Mouse (Mus musculus) neural tube, embryonic 12.5 days (tissue): Measurements from ENCODE around the gene Vsig10. TPM values are rescaled to one million over a fixed set of nuclear protein-coding genes. Genes with fewer than 3 reads are reported as not detected.
A peak's percentile ranks its signal among the peaks of the same experiment; 100 is the strongest.

Experiments used
- ATAC-seq: fragments of 200-750 bp; cut with Nextera tagmentation; 2 replicates; pipeline ENCODE4 v1.8.0; 2017; ENCODE audit warnings: low read depth, mild to moderate bottlenecking, moderate TSS enrichment, moderate library complexity; ENCODE audit not compliant: low FRiP score
- H3K27ac ChIP-seq: fragments of 300-500 bp; sonication (generic); 2 replicates; pipeline ENCODE4 v1.5.1; 2016
- H3K27me3 ChIP-seq: fragments of 300-500 bp; sonication (generic); replicated peaks from 2 replicates; pipeline ENCODE4 v1.6.1; 2016; ENCODE audit warnings: mild to moderate bottlenecking
- H3K36me3 ChIP-seq: fragments of 300-500 bp; sonication (generic); 2 replicates; pipeline ENCODE4 v1.6.1; 2016; ENCODE audit warnings: mild to moderate bottlenecking
- H3K4me1 ChIP-seq: fragments of 300-500 bp; sonication (generic); 2 replicates; pipeline ENCODE4 v1.6.1; 2016
- H3K4me2 ChIP-seq: fragments of 300-500 bp; sonication (generic); replicated peaks from 2 replicates; pipeline ENCODE4 v1.6.1; 2016; ENCODE audit warnings: mild to moderate bottlenecking
- H3K4me3 ChIP-seq: fragments of 300-500 bp; sonication (generic); 2 replicates; pipeline ENCODE4 v1.5.1; 2016
- H3K9ac ChIP-seq: fragments of 300-500 bp; sonication (generic); 2 replicates; pipeline ENCODE4 v1.6.1; 2016; ENCODE audit warnings: mild to moderate bottlenecking
- H3K9me3 ChIP-seq: fragments of 300-500 bp; sonication (generic); 2 replicates; pipeline ENCODE4 v1.6.1; 2016; ENCODE audit warnings: mild to moderate bottlenecking
- WGBS: fragments of 180-500 bp; shearing (Covaris S2); methylation state at CpG from one replicate; pipeline ENCODE4 v1.1.7; 2016; 5-methylcytosine and 5-hydroxymethylcytosine counted together
- polyA plus RNA-seq: library from polyadenylated mRNA; unstranded; fragments of >200 nt; fragmentation: Nextera tagmentation; extraction: Ambion mirVana; gene quantifications from 2 replicates; pipeline ENCODE4 v1.2.1, GENCODE M21; 2016

Gene Vsig10
- 2.4 and 2.8 TPM in 2 replicates for polyA plus RNA-seq

GRCm38 (mm10) chr5:117318741-117319629 lies at the start of gene Vsig10:
TSS of gene Vsig10 (plus strand) at chr5:117319083.
- Histone ChIP-seq H3K4me2 (peak within 1 kb of the TSS; percentile 99), H3K4me3 (peak within 1 kb of the TSS; percentile 68), H3K9ac (peak within 1 kb of the TSS; percentile 66), H3K9me3 (no peaks in the 10 kb centered on the region), H3K4me1 (peaks cover 14% of the 10 kb centered on the region; the same call in 1 of the 2 replicates), H3K36me3 (no peaks in the 10 kb centered on the region), H3K27ac (no peak within 1 kb of the TSS), H3K27me3 (peaks cover 33% of the 10 kb centered on the region)
- under 1% methylated on average over 74 of the region's 81 CpGs for WGBS
- peak; percentile 81 for ATAC-seq

GRCm38 (mm10) chr5:117269395-117269794 lies 49.5 kb upstream of the Vsig10 start:
- Histone ChIP-seq H3K4me3 (no peak overlapping the region), H3K9ac (no peak overlapping the region), H3K9me3 (no peaks in the 10 kb centered on the region), H3K4me2 (no peak overlapping the region), H3K36me3 (peaks cover 24% of the 10 kb centered on the region), H3K27ac (no peak overlapping the region), H3K4me1 (no peaks in the 10 kb centered on the region), H3K27me3 (no peaks in the 10 kb centered on the region)
- ATAC-seq, result no peak
- 95% methylated on average over 12 of the region's 12 CpGs for WGBS

DNA sequence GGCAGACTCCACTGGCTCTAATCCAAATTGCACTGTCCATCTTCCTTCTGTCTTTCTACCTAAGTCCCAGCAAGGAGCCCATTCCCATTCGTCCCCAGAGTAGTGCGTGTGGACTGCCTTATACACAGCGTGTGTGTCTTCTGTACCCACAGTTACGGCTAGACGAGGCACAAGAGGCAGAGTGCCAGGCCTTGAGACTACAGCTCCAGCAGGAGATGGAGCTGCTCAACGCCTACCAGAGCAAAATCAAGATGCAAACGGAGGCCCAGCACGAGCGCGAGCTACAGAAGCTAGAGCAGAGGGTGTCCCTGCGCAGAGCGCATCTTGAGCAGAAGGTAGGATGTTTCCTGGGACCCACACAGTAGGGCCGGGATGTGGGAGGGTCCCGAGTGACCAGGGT lies 46.9 kb upstream of the Vsig10 start:
- 90% methylated on average over 14 of the region's 14 CpGs for WGBS
- Histone ChIP-seq H3K9ac (no peak overlapping the region), H3K27me3 (no peaks in the 10 kb centered on the region), H3K9me3 (no peaks in the 10 kb centered on the region), H3K4me1 (no peaks in the 10 kb centered on the region), H3K4me3 (no peak overlapping the region), H3K36me3 (peaks cover 10% of the 10 kb centered on the region; the same call in 1 of the 2 replicates), H3K4me2 (no peak overlapping the region), H3K27ac (no peak overlapping the region)
- no peak for ATAC-seq

DNA sequence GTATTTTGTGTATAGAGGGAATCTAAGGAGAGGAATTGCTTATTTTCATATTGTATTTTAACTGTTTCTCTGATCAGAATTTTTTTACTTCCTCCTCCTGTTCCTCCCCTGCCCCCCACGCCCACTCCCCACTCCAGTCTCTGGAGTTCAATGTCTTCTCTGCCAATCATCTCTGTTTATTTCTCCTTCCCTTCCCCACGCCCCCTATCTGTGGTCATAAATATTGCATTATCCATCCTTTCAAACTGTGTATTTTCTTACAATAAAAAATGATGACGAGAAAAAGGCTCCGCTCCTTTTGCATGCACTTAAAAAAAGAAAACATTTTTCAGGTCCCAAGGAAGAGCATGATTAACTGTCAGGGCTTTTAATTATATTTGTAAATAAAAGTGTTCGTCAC lies 44.1 kb upstream of the Vsig10 start:
- H3K4me2 ChIP-seq, result no peak overlapping the region
- 61% methylated on average over 5 of the region's 5 CpGs for WGBS
- no peaks in the 10 kb centered on the region for H3K4me1 ChIP-seq
- no peak for ATAC-seq
- no peak overlapping the region for H3K27ac ChIP-seq
- H3K9ac ChIP-seq, result no peak overlapping the region
- no peak overlapping the region for H3K4me3 ChIP-seq
- peaks cover 6% of the 10 kb centered on the region; the same call in 1 of the 2 replicates for H3K36me3 ChIP-seq
- H3K9me3 ChIP-seq, result no peaks in the 10 kb centered on the region
- H3K27me3 ChIP-seq, result no peaks in the 10 kb centered on the region

DNA sequence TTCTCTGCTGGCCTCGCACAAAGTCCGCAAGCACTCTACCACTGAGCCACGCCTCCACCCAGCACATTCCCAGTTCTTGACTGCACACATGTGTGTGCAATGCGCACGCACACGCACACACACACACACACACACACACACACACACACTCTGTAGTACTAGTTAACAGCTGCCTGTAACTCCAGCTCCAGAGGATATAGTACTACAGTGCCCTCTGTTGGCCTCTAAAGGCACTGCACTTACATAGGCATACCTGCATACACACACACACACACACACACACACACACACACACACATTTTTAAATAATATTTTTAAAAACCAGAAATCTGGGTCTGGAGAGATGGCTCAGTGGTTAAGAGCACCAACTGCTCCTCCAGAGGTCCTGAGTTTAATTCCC lies 41.1 kb upstream of the Vsig10 start:
- H3K27ac ChIP-seq, result no peak overlapping the region
- WGBS, result 97% methylated on average over 6 of the region's 6 CpGs
- ATAC-seq, result no peak

GRCm38 (mm10) chr5:117278809-117279668 lies 39.8 kb upstream of the Vsig10 start:
- no peak for ATAC-seq
- 94% methylated on average over 15 of the region's 15 CpGs for WGBS

More for the DNA sequence above, 41.1 kb upstream of the Vsig10 start:
- Histone ChIP-seq H3K36me3 (peaks cover 22% of the 10 kb centered on the region), H3K4me2 (no peak overlapping the region), H3K4me1 (no peaks in the 10 kb centered on the region), H3K9ac (no peak overlapping the region), H3K4me3 (no peak overlapping the region), H3K27me3 (no peaks in the 10 kb centered on the region), H3K9me3 (no peaks in the 10 kb centered on the region)

DNA sequence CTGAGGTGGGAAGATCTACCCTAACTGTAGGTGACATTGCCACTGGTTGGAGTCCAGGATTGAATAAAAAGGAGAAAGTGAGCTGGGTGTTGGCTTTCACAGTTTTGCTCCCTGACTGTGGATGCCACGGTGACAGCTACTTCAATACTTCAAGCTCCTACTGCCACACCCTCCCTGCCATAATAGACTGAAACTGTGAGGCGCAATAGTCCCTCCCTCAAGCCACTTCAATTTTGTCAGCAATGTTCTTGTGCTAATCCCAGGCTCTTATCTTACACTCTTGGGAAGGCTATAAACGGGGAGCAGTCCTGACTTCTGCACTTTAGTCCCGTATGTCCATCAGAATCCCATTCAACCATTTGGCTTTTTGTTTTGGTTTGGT lies 39.2 kb upstream of the Vsig10 start:
- H3K4me2 ChIP-seq, result no peak overlapping the region
- H3K9ac ChIP-seq, result no peak overlapping the region
- H3K4me1 ChIP-seq, result peaks cover 8% of the 10 kb centered on the region; the same call in 1 of the 2 replicates
- no peak overlapping the region for H3K27ac ChIP-seq
- no peaks in the 10 kb centered on the region for H3K27me3 ChIP-seq
- peaks cover 36% of the 10 kb centered on the region for H3K36me3 ChIP-seq
- ATAC-seq, result no peak
- no peak overlapping the region for H3K4me3 ChIP-seq
- H3K9me3 ChIP-seq, result no peaks in the 10 kb centered on the region
- 89% methylated on average over 4 of the region's 4 CpGs for WGBS

More at GRCm38 (mm10) chr5:117278809-117279668, 39.8 kb upstream of the Vsig10 start:
- Histone ChIP-seq H3K27ac (no peak overlapping the region), H3K4me1 (0 out of 2 replicates have a peak, but pooled peaks cover 2% of the 10 kb centered on the region), H3K27me3 (no peaks in the 10 kb centered on the region), H3K4me2 (no peak overlapping the region), H3K9ac (no peak overlapping the region), H3K36me3 (peaks cover 29% of the 10 kb centered on the region), H3K4me3 (no peak overlapping the region), H3K9me3 (no peaks in the 10 kb centered on the region)

DNA sequence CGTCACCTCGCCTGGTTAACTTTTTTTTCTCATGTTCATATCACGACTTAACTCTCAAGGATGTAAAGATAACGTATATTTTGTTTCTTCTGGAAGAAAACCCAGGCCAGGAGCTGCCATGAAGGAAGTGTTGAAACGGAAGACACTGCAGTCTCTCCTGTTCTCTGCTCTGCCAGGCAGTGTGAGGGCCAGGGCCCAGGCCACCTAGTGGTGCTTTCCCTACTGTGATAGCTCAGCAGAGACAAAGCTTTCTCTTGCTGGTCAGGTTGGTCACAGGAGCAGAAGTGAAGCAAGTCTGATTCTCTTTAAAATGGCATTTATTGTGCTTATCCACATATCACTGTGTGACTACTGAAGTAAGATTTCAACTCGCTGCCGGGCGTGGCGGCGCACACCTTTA lies 37.3 kb upstream of the Vsig10 start:
- WGBS, result 94% methylated on average over 10 of the region's 10 CpGs
- H3K36me3 ChIP-seq, result peaks cover 44% of the 10 kb centered on the region
- no peak overlapping the region for H3K4me3 ChIP-seq
- H3K4me2 ChIP-seq, result no peak overlapping the region
- H3K4me1 ChIP-seq, result peaks cover 25% of the 10 kb centered on the region
- H3K9me3 ChIP-seq, result no peaks in the 10 kb centered on the region
- H3K27me3 ChIP-seq, result no peaks in the 10 kb centered on the region
- no peak overlapping the region for H3K9ac ChIP-seq
- no peak for ATAC-seq
- no peak overlapping the region for H3K27ac ChIP-seq

DNA sequence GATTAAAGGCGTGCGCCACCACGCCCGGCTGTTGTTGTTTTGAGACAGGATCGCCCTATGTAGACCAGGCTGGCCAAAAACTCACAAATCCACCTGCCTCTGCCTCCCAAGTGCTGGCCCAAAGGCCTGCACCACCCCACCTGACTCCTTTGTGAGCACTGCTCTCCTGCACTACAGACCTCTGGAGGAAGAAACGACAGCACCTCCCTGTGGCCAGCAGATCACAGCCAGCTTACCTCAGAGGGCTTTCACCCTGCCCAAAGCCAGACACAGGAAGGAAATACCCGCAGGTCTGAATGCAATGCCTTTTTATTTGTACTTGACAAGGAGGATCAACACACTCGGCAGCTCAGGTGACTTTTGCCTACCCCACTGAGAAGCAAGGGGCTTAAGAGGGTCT lies 36.5 kb upstream of the Vsig10 start:
- Histone ChIP-seq H3K27ac (no peak overlapping the region), H3K4me3 (no peak overlapping the region), H3K9ac (no peak overlapping the region), H3K4me1 (peaks cover 26% of the 10 kb centered on the region), H3K4me2 (no peak overlapping the region), H3K9me3 (no peaks in the 10 kb centered on the region), H3K36me3 (peaks cover 44% of the 10 kb centered on the region), H3K27me3 (no peaks in the 10 kb centered on the region)
- WGBS, result 89% methylated on average over 8 of the region's 8 CpGs
- ATAC-seq, result no peak

DNA sequence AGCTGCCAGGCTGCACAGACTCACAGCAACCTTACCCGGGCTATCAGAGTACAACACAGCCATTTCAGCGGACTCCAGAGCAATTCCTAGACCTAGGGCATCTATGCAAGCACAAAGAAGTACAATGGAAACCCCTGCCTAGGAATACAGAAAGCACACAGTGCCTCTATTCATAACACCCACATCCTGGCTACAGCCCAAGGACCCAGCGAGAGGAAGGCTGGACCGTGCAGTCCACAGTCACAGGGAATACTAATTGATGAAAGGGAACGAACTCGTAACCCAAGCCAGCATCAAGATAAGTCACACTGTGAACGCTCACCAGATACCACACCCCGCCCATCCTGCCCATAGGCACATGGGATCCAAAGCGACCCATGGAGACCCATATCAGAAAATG lies 34.9 kb upstream of the Vsig10 start:
- Histone ChIP-seq H3K36me3 (peaks cover 44% of the 10 kb centered on the region), H3K27ac (no peak overlapping the region), H3K27me3 (no peaks in the 10 kb centered on the region), H3K9me3 (no peaks in the 10 kb centered on the region), H3K4me2 (peak overlapping the region; percentile 83; the same call in 1 of the 2 replicates), H3K9ac (no peak overlapping the region), H3K4me1 (peaks cover 31% of the 10 kb centered on the region), H3K4me3 (no peak overlapping the region)
- 58% methylated on average over 9 of the region's 9 CpGs for WGBS
- peak; percentile 12; the same call in 1 of the 2 replicates for ATAC-seq

DNA sequence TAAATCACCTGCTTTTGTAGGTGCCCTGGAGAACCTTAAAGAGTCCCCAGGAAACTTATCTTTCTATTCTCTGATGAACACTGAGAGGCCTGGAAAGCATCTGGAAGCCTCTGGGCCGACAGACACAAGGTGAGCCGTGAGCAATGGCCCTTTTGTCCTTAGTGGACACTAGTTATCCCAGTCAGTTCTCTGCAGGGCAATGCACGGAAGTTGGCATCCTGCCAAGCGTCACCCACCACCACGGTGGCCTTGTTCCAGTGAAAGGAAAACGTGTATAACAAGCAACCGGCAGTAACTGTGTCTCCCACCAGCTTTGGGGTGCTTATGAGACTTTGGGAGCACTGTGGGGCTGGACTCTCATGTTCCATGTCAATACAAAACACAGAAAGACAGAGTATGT lies 34.2 kb upstream of the Vsig10 start:
- ATAC-seq, result no peak
- peak overlapping the region; percentile 83 for H3K4me2 ChIP-seq

DNA sequence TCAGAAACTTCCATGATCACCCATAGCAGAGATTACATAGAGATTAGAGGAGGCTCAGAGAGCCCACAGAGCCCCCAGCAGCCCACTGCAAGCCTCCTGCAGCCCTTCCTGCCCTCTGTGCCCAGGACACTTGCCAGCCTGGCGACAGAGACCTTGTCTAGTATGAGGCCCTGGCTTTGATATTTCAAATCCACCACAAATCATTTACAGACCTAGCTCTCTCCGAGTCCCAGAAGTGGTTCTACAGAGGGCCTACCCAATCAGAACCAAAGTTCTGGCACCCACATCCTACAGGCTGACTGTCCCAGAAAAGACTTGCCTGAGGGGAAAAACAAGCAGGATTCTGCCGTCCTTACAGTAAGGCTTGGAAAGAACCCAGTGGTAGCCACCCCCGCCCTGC lies 33.6 kb upstream of the Vsig10 start:
- Histone ChIP-seq H3K4me3 (peak overlapping the region; percentile 1; the same call in 1 of the 2 replicates), H3K27ac (no peak overlapping the region), H3K4me1 (peaks cover 31% of the 10 kb centered on the region), H3K27me3 (no peaks in the 10 kb centered on the region), H3K9ac (no peak overlapping the region), H3K36me3 (peaks cover 44% of the 10 kb centered on the region), H3K9me3 (no peaks in the 10 kb centered on the region), H3K4me2 (peak overlapping the region; percentile 83)
- 82% methylated on average over 4 of the region's 4 CpGs for WGBS
- no peak for ATAC-seq

More for the DNA sequence above, 34.2 kb upstream of the Vsig10 start:
- no peak overlapping the region for H3K27ac ChIP-seq
- H3K9ac ChIP-seq, result no peak overlapping the region
- peaks cover 44% of the 10 kb centered on the region for H3K36me3 ChIP-seq
- WGBS, result 72% methylated on average over 7 of the region's 7 CpGs
- H3K4me1 ChIP-seq, result peaks cover 31% of the 10 kb centered on the region
- H3K27me3 ChIP-seq, result no peaks in the 10 kb centered on the region
- H3K4me3 ChIP-seq, result no peak overlapping the region
- H3K9me3 ChIP-seq, result no peaks in the 10 kb centered on the region
